ENCODE assay signal across 9 mouse cellular contexts in the genomic region with DNA sequence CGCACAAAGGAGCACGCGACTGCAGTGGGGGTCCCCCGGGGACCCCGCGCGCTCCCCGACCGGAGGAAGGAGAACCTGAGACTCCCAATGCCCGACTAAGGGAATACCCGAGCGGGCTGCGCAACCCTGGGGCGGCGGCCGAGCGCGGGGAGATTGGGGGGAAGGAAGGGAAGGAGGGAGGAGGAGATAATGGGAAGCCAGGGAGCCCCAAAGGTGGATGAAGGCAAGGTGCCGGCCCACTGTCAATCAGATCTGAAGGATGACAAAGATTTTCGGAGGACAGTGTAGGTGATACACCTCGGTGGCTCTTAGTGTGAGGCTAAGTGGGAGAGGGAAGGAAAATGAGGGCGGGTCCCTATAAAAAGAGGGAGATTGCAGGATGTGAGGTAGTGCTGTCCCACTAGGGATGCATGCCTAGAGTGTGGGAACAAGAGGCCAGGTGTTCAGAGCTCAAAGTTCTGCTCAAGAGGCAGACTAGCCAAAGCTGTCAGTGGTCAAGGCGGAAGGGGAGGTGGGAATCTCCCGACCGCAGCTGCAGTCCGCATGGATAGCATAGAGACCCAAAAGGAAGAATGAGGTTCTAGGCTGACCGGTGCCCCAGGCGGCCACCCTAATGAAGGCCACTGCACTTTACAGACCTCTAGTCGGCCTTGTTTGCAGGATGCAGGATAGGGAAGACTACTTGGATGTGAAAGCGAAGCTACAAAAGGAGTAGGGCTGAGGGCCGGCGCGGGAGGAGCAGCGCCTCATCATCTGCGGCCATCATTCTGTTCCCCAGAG. TPM values are rescaled to one million over a fixed set of nuclear protein-coding genes. Genes with fewer than 3 reads are reported as not detected.
DNase-seq lines count a peak whose midpoint lies in the region; ATAC-seq and TF ChIP-seq lines count a peak whose summit lies in the region.
"Had no signal": no experiment of that assay in that cellular context is flagged by ENCODE, and none has a peak within 500 bp of the region (broad histone marks: within the 10 kb centered on the region; RNA-seq: fewer than 3 reads in every experiment).

Nsg1 (minus strand) TSS at position 274 of the 780 bp plus-strand sequence.

- no peaks in the 10 kb centered on the region for H3K79me2 ChIP-seq in heart, adult 2 months (replicated peaks; ENCODE audit: control insufficient read depth, insufficient read depth, low read length)

- peaks cover 2% of the 10 kb centered on the region for H3K27me3 ChIP-seq in heart, adult 2 months (ENCODE audit: control insufficient read depth, insufficient read depth, low read length)
- H3K27me3 ChIP-seq in thymus, adult 2 months (ENCODE audit: control insufficient read depth, insufficient read depth, low read length) = peaks cover 13% of the 10 kb centered on the region; the same call in 1 of the 2 replicates
- peaks cover 18% of the 10 kb centered on the region for H3K27me3 ChIP-seq in limb, embryonic 15.5 days

- intact Hi-C loops in heart, adult 2 months (cut with DNase I) = no loop called here

- H3K9ac ChIP-seq in heart, adult 2 months (ENCODE audit: low read depth, low read length) = peak within 1 kb of the TSS; percentile 80
- H3K9ac ChIP-seq in limb, embryonic 15.5 days = peak within 1 kb of the TSS; percentile 68

- TF ChIP-seq EP300 in heart, adult 2 months (IDR thresholded peaks at IDR 0.05; ENCODE audit: insufficient read depth, low read depth, low read length) = no peak

- DNase-seq in heart, adult 2 months = no peak
- DNase-seq in heart, adult 11 months = no peak
- no peak for DNase-seq in thymus, adult 2 months
- no peak for DNase-seq in thymus, adult 18-20 months
- DNase-seq in thymus, postnatal 25 days = no peak
- DNase-seq in urinary bladder, postnatal 14 days (ENCODE audit: low spot score) = no peak

- TF ChIP-seq CTCF in heart, adult 2 months (IDR thresholded peaks at IDR 0.05) = no peak
- TF ChIP-seq CTCF in thymus, adult 2 months (IDR thresholded peaks at IDR 0.05; ENCODE audit: borderline replicate concordance, control insufficient read depth, extremely low read depth, insufficient read depth, low read length, poor library complexity) = no peak

- H3K36me3 ChIP-seq in heart, adult 2 months (ENCODE audit: control insufficient read depth, insufficient read depth, low read length) = no peaks in the 10 kb centered on the region
- no peaks in the 10 kb centered on the region for H3K36me3 ChIP-seq in thymus, adult 2 months (ENCODE audit: control insufficient read depth, insufficient read depth, low read length)
- H3K36me3 ChIP-seq in limb, embryonic 15.5 days = peaks cover 18% of the 10 kb centered on the region
- H3K36me3 ChIP-seq: G1E had no signal

- no peak for TF ChIP-seq POLR2A in heart, adult 2 months (IDR thresholded peaks at IDR 0.05; ENCODE audit: insufficient read depth, low read depth, low read length)
- no peak for TF ChIP-seq POLR2A in thymus, adult 2 months (IDR thresholded peaks at IDR 0.05; ENCODE audit: control insufficient read depth, extremely low read depth, insufficient read depth, low read length, poor library complexity)

- H3K4me1 ChIP-seq in heart, adult 2 months (ENCODE audit: control insufficient read depth, insufficient read depth, low read length) = no peaks in the 10 kb centered on the region
- H3K4me1 ChIP-seq in thymus, adult 2 months (replicated peaks; ENCODE audit: control insufficient read depth, insufficient read depth, low read length) = peaks cover 4% of the 10 kb centered on the region; the same call in 1 of the 2 replicates
- H3K4me1 ChIP-seq in limb, embryonic 15.5 days = peaks cover 20% of the 10 kb centered on the region

- H3K9me3 ChIP-seq in limb, embryonic 15.5 days = no peaks in the 10 kb centered on the region

- H3K4me2 ChIP-seq in limb, embryonic 15.5 days = peak within 1 kb of the TSS; percentile 88

- ATAC-seq in hematopoietic stem cell, adult 5-6 weeks (replicated peaks in 1 of 2; ENCODE audit: insufficient read depth in 1 of 2, low FRiP score in 2 of 2, low TSS enrichment in 1 of 2, low read depth in 1 of 2, poor library complexity in 2 of 2, severe bottlenecking in 2 of 2) = no peak
- peak; percentile 5; the same call in 1 of the 2 replicates for ATAC-seq in limb, embryonic 15.5 days (ENCODE audit: insufficient number of reproducible peaks, low FRiP score, low TSS enrichment, low read depth)

- peak within 1 kb of the TSS; percentile 56; the same call in 1 of the 2 replicates for H3K27ac ChIP-seq in heart, adult 2 months
- no peak within 1 kb of the TSS for H3K27ac ChIP-seq in thymus, adult 2 months (ENCODE audit: control insufficient read depth, insufficient read depth, low read length)
- peak within 1 kb of the TSS; percentile 57 for H3K27ac ChIP-seq in limb, embryonic 15.5 days

- 13% methylated on average over 35 of the region's 35 CpGs for WGBS in heart, adult 2 months
- 19% methylated on average over 35 of the region's 35 CpGs for WGBS in thymus, adult 2 months
- WGBS in limb, embryonic 15.5 days = 10% methylated on average over 35 of the region's 35 CpGs

- peak within 1 kb of the TSS; percentile 74 for H3K4me3 ChIP-seq in heart, adult 2 months
- peak within 1 kb of the TSS; percentile 32 for H3K4me3 ChIP-seq in thymus, adult 2 months (ENCODE audit: control insufficient read depth, insufficient read depth, low read length)
- peak within 1 kb of the TSS; percentile 76 for H3K4me3 ChIP-seq in limb, embryonic 15.5 days

RNA-seq across cellular contexts. Expression of gene Nsg1, which starts in this region (rescaled TPM):
- total RNA-seq in heart, adult 2 months (2021) = 1 to 10 TPM; 6.8 to 7.8 TPM
- polyA plus RNA-seq in heart, adult 2 months (2012; rRNA removed) = 9.7 and 12.5 TPM in 2 replicates
- polyA plus RNA-seq in thymus, adult 2 months (2012; rRNA removed) = 4.3 and 5.8 TPM in 2 replicates
- total RNA-seq in hematopoietic stem cell, adult 5-6 weeks (2017) = 8.4 and 16.8 TPM in 2 replicates
- polyA plus RNA-seq in limb, embryonic 15.5 days (2015; fragmentation: Nextera tagmentation; extraction: Ambion mirVana) = 96.1 and 102 TPM in 2 replicates
- polyA plus RNA-seq: G1E had no signal
